Mouse (Mus musculus): Measurements from ENCODE around the gene Slk. TPM values are rescaled to one million over a fixed set of nuclear protein-coding genes. Genes with fewer than 3 reads are reported as not detected.

Slk gene
- polyA plus RNA-seq (2017; shearing (Covaris generic)), result 10 to 100 TPM; 15.1 to 16.2 TPM

DNA sequence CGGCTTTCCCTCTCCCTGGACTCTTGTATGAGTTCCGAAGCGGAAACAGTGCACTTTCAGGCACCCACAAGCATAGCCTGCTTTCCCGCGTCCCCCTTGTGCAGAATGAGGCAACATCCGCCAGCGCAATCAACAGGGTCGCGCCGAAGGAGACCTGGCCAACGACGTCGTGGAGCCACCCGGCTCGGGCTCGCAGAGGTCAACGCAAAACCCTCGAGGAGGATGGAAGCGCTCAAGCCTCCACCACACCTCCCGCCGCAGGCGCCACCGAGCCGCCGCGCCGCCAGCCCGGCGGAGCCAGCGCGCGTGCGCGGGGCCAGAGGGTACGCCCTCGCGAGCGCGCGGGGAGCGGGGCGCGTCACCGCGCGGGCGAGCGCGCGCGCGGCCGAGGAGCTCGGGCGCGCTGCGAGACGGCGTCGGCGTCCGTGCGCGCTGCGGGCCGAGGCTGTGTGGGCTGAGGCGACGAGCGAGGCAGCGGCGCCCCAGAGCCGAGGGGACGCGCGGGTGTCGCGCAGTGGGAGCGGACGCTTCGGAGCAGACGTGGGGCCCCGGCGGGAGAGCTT is at the start of gene Slk:
Gene Slk (plus strand): TSS at position 454 of the 563 bp plus-strand sequence.
- ATAC-seq, result peak; percentile 74

DNA sequence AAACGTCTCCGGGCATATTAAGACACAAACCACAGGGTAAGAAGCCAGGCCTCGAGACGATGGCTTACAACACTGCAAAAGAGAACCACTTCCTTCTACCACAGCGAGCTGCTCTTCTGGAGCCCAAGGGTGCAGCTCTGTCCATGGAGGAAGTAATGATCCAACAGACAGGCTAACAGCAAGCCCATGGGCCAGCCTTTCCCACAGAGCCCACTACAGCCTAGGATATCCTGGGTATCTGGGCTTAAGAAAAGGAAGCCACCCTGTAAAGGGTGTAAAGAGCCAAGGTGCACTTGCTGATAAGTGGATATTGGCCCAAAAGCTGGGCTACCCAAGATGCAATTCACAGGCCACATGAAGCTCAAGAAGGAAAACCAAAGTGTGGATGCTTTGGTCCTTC is 48.2 kb upstream of the Slk start:
- no peak for ATAC-seq

DNA sequence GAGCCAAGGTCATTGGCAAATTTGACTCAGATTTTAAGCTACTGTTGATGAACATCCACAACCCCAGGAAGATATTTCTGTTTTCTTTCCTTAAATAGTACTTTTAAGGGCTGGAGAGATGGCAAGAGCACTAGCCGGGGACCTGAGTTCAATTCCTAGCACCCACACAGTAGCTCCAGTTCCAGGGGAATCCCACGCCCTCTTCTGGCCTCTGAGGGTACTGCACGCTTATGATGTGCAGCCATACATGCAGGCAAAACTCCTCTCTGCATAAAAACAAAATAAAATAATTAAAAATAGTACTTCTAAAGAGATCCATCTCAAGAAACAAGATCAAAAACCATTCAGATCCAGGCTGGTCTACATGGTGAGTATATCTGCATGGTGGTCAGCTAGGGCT is 47.0 kb upstream of the Slk start:
- ATAC-seq, result no peak

DNA sequence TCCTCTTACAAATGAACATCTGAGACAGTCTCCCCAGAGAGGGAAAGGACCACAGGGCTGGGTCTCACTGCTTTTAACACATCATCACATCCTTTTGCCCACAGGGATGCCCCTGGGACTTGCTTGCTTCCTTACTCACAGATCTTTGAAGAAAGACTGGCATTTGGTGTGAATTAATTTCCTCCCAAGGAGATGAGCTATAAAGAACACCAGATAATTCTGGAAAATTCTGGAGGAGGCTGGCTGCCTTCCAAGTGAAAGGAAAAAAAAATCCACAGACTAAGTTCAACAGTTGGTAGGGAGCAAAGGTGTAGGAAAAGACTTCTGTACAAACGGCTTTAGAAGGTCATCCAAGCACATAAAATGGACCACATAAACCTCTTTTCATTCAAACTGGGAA is 45.3 kb upstream of the Slk start:
- ATAC-seq, result no peak

DNA sequence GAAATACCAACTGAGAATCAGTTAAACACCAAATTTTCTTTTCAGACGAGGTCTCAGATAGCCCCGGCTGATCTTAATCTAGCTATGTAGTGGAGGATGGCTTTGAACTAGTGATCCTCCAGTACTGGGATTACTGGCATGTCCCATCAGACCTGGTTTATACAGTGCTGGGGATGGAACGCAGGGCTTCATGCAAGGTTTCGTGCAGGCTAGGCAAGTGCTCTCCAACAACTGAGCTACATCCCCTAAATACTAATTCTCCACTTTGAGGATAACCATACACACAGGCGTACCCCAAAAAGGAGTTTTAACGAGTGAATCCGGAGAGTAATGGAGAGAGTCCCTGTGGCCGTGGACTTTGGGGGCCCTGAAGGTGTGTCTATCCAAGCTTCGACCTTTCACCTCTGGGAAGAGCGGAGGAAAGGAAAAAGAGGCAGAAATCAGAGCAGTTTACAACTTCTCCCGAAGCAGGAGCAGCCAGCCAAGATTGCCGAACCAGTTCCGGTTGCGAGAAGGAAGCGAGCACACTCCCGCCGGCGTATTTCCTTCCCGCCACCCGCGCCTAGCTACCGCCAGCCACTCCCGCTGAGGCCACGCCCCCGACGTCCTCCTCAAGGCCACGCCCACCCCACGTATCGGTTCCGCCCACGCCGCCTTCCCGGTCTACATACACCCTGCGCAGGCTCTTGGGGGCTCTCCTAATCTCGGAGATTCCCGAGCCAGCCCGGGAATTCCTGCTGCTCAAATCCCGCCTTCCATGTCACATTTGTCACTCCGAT is 42.8 kb upstream of the Slk start:
- peak; percentile 90 for ATAC-seq

DNA sequence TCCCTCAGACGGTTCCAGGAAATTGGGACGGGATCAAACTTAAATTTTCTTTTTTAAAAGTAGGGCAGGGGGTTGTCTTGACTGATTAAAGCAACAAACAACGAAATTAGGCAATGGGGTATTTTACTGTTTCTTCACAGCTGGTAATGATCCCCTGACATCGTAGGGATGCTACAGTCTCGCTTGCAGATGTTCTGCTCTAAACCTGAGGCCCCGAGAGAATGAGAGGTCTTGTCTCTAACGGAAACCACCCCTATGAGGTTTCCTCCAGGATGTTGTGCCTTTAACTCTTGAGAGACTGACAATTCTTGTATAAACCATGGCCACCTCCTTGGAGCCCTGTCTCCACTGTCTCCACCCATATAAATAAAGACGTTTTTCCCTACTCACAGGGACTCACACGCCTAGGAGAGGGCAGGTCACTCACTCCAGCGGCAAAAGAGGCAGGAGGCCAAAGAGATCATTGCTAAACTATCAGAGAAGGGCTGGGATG is 42.1 kb upstream of the Slk start, which contains the start of gene Stn1:
Gene Stn1 (minus strand): TSS at position 208 of the 493 bp plus-strand sequence.
- ATAC-seq, result peak; percentile 75

DNA sequence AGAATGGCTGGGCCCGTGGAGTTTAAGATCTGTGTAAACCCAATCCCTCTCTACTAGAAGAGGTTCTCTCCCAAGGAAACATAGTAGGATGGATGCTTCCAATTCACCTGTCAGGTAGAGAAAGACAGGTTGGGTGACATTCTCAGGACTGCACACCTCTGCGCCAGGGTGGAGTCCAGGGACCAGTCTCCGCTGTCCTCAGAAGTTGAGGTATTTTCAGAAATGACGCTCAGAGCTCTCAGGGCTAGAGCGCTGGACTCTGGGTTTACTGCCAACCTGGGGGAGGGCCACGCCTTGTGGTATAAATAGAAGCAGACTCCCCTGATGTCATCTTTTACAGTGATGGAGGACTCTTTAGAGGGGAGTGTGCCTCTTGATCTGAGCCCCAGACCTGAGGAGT is 41.6 kb upstream of the Slk start:
- no peak for ATAC-seq

DNA sequence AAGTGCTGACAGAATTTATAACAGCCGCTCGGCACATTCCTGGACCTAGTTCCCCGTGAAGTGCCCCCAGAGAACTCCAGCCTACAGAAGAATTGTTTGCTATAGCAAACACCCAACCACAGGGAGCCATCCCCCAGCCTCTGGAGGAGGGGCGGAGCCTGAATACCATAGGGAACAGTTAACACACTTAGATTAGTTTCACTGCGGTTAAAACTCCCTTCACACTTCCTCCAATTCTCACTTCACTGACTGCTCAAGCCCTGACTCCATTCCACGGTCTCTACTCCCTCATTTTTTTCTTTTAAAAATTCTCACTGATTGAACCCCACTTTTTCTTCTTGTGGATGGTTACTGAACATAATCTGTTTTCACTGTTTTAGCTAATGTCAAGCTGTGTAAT is 40.7 kb upstream of the Slk start:
- no peak for ATAC-seq

DNA sequence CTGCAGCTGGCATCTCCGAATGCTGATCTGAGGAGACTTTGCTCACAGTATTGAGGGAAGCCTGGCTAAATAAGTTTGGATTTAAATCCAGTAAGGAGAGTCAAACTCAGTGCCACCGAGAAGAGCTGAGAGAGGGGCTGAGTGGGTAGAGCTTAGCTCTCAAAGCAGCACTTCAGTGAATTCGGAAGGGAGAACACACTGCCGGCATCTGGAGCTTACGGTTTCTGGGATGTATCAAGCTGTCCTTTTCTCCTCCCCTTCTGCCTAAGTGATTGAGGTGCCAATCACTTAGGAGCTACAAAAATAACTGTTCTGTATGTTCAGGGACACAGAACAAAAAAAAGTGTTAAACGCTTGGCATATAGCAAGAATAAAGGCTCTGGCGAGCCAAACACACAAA is 37.0 kb upstream of the Slk start:
- ATAC-seq, result no peak

DNA sequence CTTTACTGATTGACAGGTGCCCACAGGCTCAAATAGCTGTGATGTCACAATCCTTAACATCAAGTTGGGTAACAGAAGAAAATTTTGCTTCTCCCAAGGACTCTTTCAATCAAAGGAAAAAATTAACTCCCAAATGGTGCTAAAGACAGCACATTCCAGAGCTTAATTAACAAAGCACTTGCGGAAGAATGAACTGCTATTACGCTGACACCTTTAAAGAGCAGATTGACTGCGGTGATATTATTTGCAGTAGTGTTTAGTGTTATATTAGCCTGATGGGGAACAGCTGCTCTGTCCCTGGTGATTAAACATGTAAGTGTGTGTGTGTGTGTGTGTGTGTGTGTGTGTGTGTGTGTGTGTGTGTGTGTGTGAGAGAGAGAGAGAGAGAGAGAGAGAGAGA is 34.4 kb upstream of the Slk start:
- ATAC-seq, result no peak

DNA sequence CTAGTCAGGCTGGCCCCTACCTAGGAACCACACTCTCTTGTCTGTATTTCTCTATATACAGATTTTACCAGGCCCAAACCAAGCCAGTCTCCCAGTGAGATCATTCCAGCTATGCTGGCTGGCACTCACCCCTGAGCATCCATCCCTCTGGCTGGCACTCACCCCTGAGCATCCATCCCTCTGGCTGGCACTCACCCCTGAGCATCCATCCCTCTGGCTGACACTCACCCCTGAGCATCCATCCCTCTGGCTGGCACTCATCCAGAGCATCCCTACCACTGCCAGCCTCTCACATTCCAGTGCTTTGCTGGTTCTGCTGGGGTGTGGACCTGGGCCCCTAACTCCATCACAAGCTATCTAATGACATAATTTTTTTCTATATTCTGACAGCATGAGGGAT is 34.0 kb upstream of the Slk start:
- ATAC-seq, result no peak

DNA sequence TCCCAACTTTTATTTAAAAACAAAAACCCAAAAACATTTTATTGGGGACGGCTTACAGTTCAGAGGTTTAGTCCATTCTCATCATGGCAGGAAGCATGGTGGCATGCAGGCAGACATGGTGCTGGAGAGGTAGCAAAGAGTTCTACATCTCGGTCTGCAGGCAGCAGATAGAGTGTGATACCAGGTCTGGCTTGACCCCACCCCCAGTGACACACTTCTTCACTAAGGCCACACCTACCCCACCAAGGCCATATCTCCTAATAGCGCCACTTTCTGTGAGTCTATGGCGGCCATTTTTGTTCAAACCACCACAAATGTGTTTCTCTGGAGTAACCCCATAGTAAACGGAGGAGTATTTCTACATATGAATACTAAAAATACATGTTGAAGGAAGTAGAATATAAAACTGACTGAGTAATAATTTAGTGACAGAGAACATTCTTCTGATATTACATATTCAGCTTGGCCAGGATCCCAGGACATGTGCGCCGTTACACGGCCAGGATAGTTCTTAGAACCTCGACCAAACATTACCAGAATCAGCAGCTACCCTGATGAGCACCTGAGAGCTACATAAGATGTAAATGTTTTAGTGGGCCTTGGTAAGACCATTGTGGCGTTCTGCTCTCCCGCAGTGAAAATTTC is 30.9 kb upstream of the Slk start:
- no peak for ATAC-seq

DNA sequence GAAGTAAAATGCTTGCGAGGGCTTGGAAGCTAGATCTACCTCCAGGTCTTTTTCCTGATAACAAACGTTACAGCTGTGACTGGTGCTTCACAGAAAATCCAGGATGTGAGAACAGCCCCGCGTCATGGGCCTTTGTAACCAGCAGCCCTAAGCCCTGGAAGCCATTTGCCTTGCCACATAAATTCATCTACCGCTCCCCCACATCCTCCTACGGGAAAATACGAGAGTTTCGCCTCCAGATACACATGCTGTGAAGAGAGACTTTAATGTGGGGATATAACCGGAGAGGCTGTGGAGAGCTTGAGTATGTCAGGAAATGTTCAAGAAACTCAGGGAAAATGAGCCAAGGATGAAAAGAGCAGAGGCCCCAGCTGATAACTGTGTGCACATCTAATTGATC is 30.3 kb upstream of the Slk start:
- ATAC-seq, result no peak

DNA sequence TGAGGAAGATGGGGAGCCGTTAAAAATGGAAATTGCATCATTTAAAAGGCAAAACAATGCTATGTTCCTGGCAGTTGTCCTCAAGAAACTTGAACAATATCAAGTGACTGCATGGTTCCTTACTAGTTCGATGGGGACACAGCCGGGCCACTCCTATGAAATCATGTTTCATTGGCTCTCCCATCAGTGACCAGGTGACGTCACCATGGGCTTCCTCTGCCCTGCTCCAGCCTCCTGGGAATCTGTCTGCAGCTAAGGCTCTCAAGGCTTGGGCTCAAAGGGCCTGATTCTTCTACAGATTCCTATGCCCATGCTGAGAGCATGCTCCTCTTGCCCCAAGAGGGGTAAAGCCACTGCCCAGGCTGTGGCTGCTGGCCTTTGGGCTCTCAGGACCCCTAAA is 29.9 kb upstream of the Slk start:
- no peak for ATAC-seq

DNA sequence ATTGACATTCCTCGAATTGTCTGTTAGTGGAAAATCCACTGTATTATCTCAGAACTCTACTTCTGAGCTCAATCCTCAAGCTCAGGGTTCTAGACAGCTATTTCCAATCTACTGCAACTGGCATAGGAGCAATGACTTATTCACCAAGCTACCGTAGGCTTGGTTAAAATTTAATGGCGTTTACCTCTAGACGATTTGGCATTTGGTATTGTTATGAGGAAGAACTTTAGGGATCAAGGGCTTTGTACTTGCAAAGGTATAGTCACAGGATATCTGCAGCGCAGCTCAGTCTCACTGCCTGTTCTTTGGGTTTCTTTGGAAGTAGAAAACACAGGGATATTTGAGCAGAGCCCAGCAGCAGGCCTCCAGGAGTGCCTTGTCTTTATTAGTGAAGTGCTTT is 20.3 kb upstream of the Slk start:
- no peak for ATAC-seq

DNA sequence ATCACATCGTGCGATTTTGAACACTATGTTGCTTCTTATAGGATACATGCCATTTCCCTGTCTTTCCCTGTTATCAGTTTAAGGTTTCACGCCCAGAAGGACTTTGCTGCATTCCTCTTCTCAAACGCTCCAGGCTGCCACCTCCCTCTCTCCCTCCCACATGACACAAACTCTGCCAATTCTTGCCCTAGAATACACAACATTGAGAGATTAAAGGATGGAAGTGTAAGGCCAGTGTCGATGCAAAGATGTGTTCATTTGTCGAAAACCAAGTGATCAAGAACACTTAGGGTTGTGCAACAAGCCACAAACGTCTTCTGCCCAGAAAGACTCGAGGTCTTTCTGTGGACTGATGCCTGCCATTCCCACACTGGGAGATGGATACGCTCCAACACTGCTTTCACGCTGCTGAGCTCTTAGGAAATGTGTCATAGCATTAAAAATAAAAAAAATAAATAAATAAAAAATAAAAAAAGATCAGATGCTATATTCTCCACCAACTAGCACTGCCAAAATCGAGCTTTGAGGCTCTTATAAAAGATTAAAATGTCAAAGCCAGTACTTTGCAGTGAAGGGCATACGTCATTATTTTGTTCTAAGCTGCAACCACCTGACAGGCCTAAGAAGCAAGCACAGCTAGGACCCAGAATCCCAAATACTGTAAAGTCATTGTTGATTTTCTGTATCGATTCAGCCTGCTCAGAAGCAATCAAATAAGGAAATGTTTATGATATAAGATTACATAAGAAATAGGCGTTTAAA is 19.5 kb upstream of the Slk start:
- no peak for ATAC-seq

DNA sequence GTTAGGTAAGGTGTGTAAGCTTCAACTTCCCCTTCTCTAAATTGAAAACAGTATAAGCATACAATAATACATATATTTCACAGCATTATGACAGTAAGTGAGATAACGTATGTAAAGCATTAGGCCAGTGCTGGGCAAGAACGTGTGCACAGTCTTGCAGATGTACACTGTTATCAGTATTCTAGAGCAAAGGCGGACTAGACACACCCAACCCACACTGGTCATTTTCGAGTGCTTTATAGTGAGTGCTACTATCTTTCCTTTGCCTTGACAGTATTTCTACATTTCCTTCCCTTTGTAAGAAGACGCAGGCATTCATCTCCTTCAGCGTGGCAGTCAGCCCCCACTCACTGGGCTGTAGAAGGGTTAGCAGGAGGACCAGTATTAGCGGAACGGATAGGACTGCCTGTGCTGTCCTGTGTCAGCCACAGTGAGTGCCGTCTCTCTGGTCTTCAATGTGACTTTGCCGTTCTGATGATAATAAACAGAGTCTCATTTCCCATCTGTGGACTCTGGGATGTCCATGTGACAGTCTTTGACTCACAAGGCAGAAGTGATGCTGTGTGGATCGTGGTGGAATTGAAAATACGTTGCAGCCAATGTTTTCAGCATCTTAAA is 18.8 kb upstream of the Slk start:
- ATAC-seq, result no peak

DNA sequence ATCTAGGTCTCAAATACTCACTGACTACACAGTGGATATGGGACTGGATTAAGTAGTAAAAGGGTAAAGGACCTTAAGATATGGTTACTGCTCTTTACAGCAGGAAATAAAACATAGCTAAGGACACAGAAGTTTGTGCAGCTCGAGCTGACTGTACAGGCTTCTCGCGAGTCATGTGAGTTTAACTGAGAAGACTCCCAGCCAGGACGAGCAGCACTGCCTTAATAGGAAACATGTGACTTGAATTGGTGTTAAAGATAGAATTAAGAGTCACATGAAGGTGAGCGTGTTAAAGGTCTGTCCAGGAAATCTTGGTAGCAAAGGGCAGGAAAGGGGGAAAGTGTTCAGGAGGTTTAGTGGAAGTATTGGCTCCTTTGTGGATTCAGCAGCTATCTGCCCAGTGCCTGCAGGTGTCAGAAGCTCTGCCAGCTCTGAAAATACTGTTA is 17.5 kb upstream of the Slk start:
- ATAC-seq, result no peak

DNA sequence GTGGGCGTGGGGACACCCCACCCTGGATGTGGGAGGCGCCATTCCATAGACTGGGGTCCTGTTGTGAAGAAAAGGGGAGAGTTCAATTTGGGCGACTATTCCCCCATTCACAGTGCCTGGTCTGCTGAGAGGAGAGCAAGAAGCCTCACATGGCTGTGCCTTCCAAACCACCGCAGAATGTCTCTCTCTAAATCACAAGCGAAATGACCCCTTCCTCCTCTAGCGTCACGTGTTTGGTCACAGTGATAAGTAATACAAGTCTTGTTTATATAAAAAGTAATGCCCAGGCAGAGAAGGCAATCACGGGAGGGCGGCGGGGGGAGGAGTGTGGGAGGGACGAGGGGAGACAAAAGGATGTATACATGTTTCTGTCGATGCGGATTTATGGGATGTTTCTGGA is 15.8 kb upstream of the Slk start:
- ATAC-seq, result no peak

DNA sequence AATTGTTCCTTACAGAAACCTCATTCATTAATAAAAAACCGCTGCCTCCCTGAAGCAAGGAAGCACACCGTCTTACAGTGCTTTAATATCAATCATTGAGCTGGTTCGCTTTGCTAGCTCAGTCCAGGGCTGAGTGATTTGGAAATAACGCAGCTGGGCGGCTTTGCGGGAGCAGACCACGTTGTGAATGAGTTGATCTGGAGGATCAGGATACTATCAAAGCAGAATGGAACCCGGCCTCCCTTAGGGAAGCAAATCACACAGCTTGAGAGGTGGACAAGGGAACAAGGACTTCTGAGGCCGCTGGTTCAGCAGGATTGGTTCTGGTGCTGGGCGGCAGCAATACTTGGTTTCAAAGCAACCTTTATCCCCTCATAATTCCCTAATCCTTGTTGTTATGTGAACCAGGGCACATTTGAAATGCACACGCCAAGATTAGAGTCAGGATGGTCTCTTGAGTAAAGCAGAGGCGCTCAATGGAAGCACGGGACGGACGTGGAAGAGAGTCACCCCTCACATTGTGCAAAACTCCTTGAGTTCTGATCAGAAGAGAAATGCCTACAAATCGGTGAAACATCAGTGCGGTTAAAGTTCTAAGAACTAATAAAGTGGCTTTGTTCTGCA is 14.3 kb upstream of the Slk start:
- ATAC-seq, result no peak

DNA sequence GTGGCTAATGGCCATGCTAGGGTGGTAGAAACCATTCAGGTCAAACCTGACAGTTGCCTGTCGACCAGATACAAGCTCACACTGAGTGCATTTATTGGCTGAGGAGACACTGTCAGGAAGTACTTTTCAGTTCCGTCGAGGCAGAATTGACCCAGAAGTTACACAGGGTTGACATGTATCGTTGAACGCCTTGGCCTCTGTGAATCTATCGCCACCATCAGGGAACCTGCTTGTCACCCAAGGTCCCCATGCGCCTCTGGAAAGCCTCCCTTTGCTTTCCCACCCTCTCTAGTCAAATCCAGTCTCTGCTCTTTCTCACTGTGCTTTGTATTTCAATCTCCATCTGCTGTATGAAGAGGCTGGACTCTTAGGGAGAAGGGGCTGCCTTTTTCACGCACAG is 13.5 kb upstream of the Slk start:
- ATAC-seq, result no peak

DNA sequence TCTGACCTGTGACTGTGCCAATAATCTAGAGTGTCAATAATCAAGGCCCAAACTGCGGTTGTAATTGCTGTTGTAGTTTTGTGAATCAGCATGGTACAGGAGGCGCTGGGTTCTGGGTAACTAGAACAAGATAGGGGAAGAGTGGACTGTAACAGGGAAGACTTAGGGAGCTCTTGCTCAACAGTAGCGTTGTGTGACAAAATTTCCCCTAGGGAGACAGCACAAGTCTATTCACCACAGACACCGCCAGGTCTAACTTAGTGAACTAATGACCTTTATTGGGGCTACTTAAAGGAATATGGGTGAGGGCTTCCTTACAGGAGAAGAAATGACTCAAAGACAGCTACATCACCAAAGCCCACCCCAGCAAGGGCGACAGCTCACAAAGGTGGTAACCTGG is 9.4 kb upstream of the Slk start:
- no peak for ATAC-seq
